In the genomic region with DNA sequence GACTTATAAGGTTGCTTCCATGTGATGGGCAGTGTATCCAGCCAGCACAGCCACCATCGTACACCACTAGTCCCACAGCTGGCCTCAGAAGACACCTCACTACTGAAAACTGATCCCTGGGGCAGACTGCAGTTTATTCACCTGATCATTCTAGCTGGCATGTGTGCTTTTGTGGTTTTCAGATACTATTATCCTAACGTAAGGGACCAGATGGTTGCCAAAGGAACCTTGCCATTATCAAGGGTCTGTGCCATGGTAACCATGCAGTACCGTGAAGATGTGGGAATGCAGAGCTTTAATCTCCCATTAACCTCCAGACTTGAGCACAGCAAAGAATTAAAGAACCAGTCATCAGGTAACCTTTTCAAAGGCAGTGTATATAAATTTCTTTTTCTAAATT, we compare ENCODE assay signal across 22 mouse cellular contexts. TPM values are rescaled to one million over a fixed set of nuclear protein-coding genes. Genes with fewer than 3 reads are reported as not detected.
"Had no signal": no experiment of that assay in that cellular context is flagged by ENCODE, and none has a peak within 500 bp of the region (broad histone marks: within the 10 kb centered on the region; RNA-seq: fewer than 3 reads in every experiment).

No protein-coding gene starts in this region.

- H3K4me3 ChIP-seq: midbrain, embryonic 10.5 days; midbrain, embryonic 12.5 days; myocyte; neural tube, embryonic 13.5 days; neural tube, embryonic 15.5 days had no signal

- H3K9me3 ChIP-seq: midbrain, embryonic 10.5 days; midbrain, embryonic 12.5 days; neural tube, embryonic 13.5 days; neural tube, embryonic 15.5 days had no signal

- DNase-seq: lung, adult 18-20 months; lung, embryonic 14.5 days; lung, postnatal 10 days; lung, postnatal 4 days; midbrain, embryonic 14.5 days; retina, postnatal 1 day; right cerebral cortex, adult 18-20 months; right cerebral cortex, postnatal 25 days; right cerebral cortex, postnatal 4 days; spleen, adult 18-20 months; thymus, adult 18-20 months; thymus, postnatal 14 days; thymus, postnatal 36 days had no signal

- H3K27ac ChIP-seq: midbrain, embryonic 10.5 days; midbrain, embryonic 12.5 days; neural tube, embryonic 13.5 days; neural tube, embryonic 15.5 days had no signal

- H3K4me1 ChIP-seq: midbrain, embryonic 10.5 days; midbrain, embryonic 12.5 days; neural tube, embryonic 13.5 days; neural tube, embryonic 15.5 days had no signal

- H3K4me2 ChIP-seq: lung, embryonic 14.5 days; midbrain, embryonic 12.5 days; neural tube, embryonic 13.5 days; neural tube, embryonic 15.5 days had no signal

- ATAC-seq: midbrain, embryonic 16.5 days had no signal

- H3K27me3 ChIP-seq: midbrain, embryonic 12.5 days; neural tube, embryonic 13.5 days; neural tube, embryonic 15.5 days had no signal

- H3K9ac ChIP-seq: lung, embryonic 14.5 days; midbrain, embryonic 12.5 days; neural tube, embryonic 13.5 days; neural tube, embryonic 15.5 days had no signal

RNA-seq across cellular contexts. Expression of gene Ucp3, which starts 47.0 kb away (rescaled TPM):
- total RNA-seq: megakaryocyte-erythroid progenitor cell, adult 5-6 weeks had no signal
- polyA plus RNA-seq: lung, embryonic 14.5 days; midbrain, embryonic 10.5 days; midbrain, embryonic 12.5 days; midbrain, embryonic 14.5 days; midbrain, embryonic 16.5 days; neural tube, embryonic 11.5 days; neural tube, embryonic 13.5 days; neural tube, embryonic 15.5 days; stomach, embryonic 14.5 days had no signal
